Mouse (Mus musculus) liver, embryonic 11.5 days (tissue): ENCODE measurements around the gene Obp2b. TPM values are rescaled to one million over a fixed set of nuclear protein-coding genes. Genes with fewer than 3 reads are reported as not detected.
A peak's percentile ranks its signal among the peaks of the same experiment; 100 is the strongest.

ENCODE experiments used
- ATAC-seq: fragments of 200-750 bp; cut with Nextera tagmentation; replicated peaks from 2 replicates; pipeline ENCODE4 v1.8.0; 2017; ENCODE audit warnings: moderate number of reproducible peaks, mild to moderate bottlenecking, moderate TSS enrichment, moderate library complexity; ENCODE audit not compliant: low FRiP score
- DNase-seq: peaks from one replicate; pipeline ENCODE4 v3.0.0-alpha.2; 2017; ENCODE audit warnings: low spot score
- H3K27ac ChIP-seq: fragments of 300-500 bp; sonication (generic); 2 replicates; pipeline ENCODE4 v1.5.1; 2014; ENCODE audit warnings: mild to moderate bottlenecking, low read depth, low read length, control low read depth
- H3K27me3 ChIP-seq: fragments of 300-500 bp; sonication (generic); replicated peaks from 2 replicates; pipeline ENCODE4 v1.6.1; 2014; ENCODE audit warnings: low read length, mixed read lengths; ENCODE audit not compliant: control insufficient read depth, insufficient read depth
- H3K36me3 ChIP-seq: fragments of 300-500 bp; sonication (generic); 2 replicates; pipeline ENCODE4 v1.6.1; 2014; ENCODE audit warnings: mild to moderate bottlenecking, low read length, moderate library complexity, mixed read lengths; ENCODE audit not compliant: control insufficient read depth, insufficient read depth
- H3K4me1 ChIP-seq: fragments of 300-500 bp; sonication (generic); replicated peaks from 2 replicates; pipeline ENCODE4 v1.6.1; 2014; ENCODE audit warnings: low read length, mixed read lengths; ENCODE audit not compliant: control insufficient read depth, insufficient read depth
- H3K4me2 ChIP-seq: fragments of 300-500 bp; sonication (generic); 2 replicates; pipeline ENCODE4 v1.6.1; 2014; ENCODE audit warnings: mild to moderate bottlenecking, control low read depth, moderate library complexity
- H3K4me3 ChIP-seq: fragments of 300-500 bp; sonication (generic); 2 replicates; pipeline ENCODE4 v1.5.1; 2014; ENCODE audit warnings: low read depth, low read length, control low read depth
- H3K9ac ChIP-seq: fragments of 300-500 bp; sonication (generic); 2 replicates; pipeline ENCODE4 v1.6.1; 2014; ENCODE audit warnings: low read depth, low read length, control low read depth
- H3K9me3 ChIP-seq: fragments of 300-500 bp; sonication (generic); 2 replicates; pipeline ENCODE4 v1.6.1; 2016; ENCODE audit warnings: low read length, inconsistent platforms, mixed read lengths; ENCODE audit not compliant: control insufficient read depth
- WGBS: fragments of 180-500 bp; shearing (Covaris S2); extraction: QIAGEN DNeasy Blood & Tissue Kit; methylation state at CpG from one replicate; pipeline ENCODE4 v1.1.7; 2014; 5-methylcytosine and 5-hydroxymethylcytosine counted together
- polyA plus RNA-seq: library from polyadenylated mRNA; unstranded; fragments of >200 nt; fragmentation: Nextera tagmentation; extraction: Ambion mirVana; gene quantifications from 2 replicates; pipeline ENCODE4 v1.2.1, GENCODE M21; 2014

Gene Obp2b
- polyA plus RNA-seq, 1 experiment from 2014 or later = not detected

GRCm38 (mm10) chr2:25789092-25789491 lies 52.3 kb downstream of the Obp2b start:
- DNase-seq (no peak), ATAC-seq (peak; percentile 80)
- Histone ChIP-seq H3K4me3 (no peak overlapping the region), H3K9me3 (no peaks in the 10 kb centered on the region), H3K27me3 (no peaks in the 10 kb centered on the region), H3K27ac (no peak overlapping the region), H3K9ac (no peak overlapping the region), H3K36me3 (no peaks in the 10 kb centered on the region), H3K4me1 (no peaks in the 10 kb centered on the region), H3K4me2 (no peak overlapping the region)
- WGBS = 54% methylated on average over 3 of the region's 3 CpGs

Other genes with a start within 250 kb of the Obp2b start
- not detected in 2 replicates for gene Lcn12, start 243.1 kb upstream of the Obp2b start, polyA plus RNA-seq
- 63.3 and 63.6 TPM in 2 replicates for gene Fbxw5, start 236.3 kb upstream of the Obp2b start, polyA plus RNA-seq
- 14.9 and 16.8 TPM in 2 replicates for gene C8g, start 235.3 kb upstream of the Obp2b start, polyA plus RNA-seq
- gene Traf2, start 190.1 kb upstream of the Obp2b start, polyA plus RNA-seq = 28.0 and 31.0 TPM in 2 replicates
- gene Edf1, start 179.2 kb upstream of the Obp2b start, polyA plus RNA-seq = 367 and 380 TPM in 2 replicates
- gene Mamdc4, start 162.2 kb upstream of the Obp2b start, polyA plus RNA-seq = 1.3 and 1.8 TPM in 2 replicates
- gene Phpt1, start 161.8 kb upstream of the Obp2b start, polyA plus RNA-seq = 112 and 116 TPM in 2 replicates
- gene Ajm1, start 155.3 kb upstream of the Obp2b start, polyA plus RNA-seq = 0.21 TPM in 1 of 2 replicates, not detected in the other
- gene Rabl6, start 128.5 kb upstream of the Obp2b start, polyA plus RNA-seq = 59.3 and 67.7 TPM in 2 replicates
- 0.08 and 0.12 TPM in 2 replicates for gene Ccdc183, start 119.3 kb upstream of the Obp2b start, polyA plus RNA-seq
- gene Tmem141, start 115.0 kb upstream of the Obp2b start, polyA plus RNA-seq = 12.1 and 13.4 TPM in 2 replicates
- 31.1 and 33.4 TPM in 2 replicates for gene Fcna, start 109.0 kb upstream of the Obp2b start, polyA plus RNA-seq
- gene Lcn8, start 83.9 kb upstream of the Obp2b start, polyA plus RNA-seq = not detected in 2 replicates
- not detected in 2 replicates for gene Lcn5, start 79.1 kb upstream of the Obp2b start, polyA plus RNA-seq
- not detected in 2 replicates for gene Lcn6, start 60.2 kb upstream of the Obp2b start, polyA plus RNA-seq
- not detected in 2 replicates for gene Lcn10, start 54.3 kb upstream of the Obp2b start, polyA plus RNA-seq
- gene Obp2a, start 37.0 kb upstream of the Obp2b start, polyA plus RNA-seq = not detected in 2 replicates
- 35.6 and 37.8 TPM in 2 replicates for gene Bmyc, start 30.3 kb upstream of the Obp2b start, polyA plus RNA-seq
- gene Lcn3, start 28.6 kb downstream of the Obp2b start, polyA plus RNA-seq = not detected in 2 replicates
- gene Lcn11, start 40.0 kb downstream of the Obp2b start, polyA plus RNA-seq = not detected in 2 replicates
- gene Gm13539, start 45.2 kb downstream of the Obp2b start, polyA plus RNA-seq = not detected in 2 replicates
- not detected in 2 replicates for gene Glt6d1, start 78.8 kb downstream of the Obp2b start, polyA plus RNA-seq
- gene Lcn9, start 86.1 kb downstream of the Obp2b start, polyA plus RNA-seq = not detected in 2 replicates
- not detected in 2 replicates for gene Sohlh1, start 110.2 kb downstream of the Obp2b start, polyA plus RNA-seq
- 0.33 TPM in 1 of 2 replicates, not detected in the other for gene Kcnt1, start 126.7 kb downstream of the Obp2b start, polyA plus RNA-seq
- gene Camsap1, start 246.3 kb downstream of the Obp2b start, polyA plus RNA-seq = 14.2 and 14.5 TPM in 2 replicates